Mouse (Mus musculus): ENCODE data around the gene Ckap2l.

GRCm38 (mm10) chr2:129227011-129227529 is 69.9 kb downstream of the Ckap2l start:
- TF ChIP-seq CTCF (IDR thresholded peaks at IDR 0.05) = no peak
- TF ChIP-seq POLR2A (IDR thresholded peaks at IDR 0.05; ENCODE audit: insufficient read depth, low read depth, low read length) = no peak
- no peak for TF ChIP-seq EP300 (IDR thresholded peaks at IDR 0.05; ENCODE audit: insufficient read depth, low read depth, low read length)

Measured in heart, adult 2 months (tissue).